Mouse (Mus musculus): ENCODE data around the gene Gm21985.

- TF ChIP-seq CTCF (IDR thresholded peaks at IDR 0.05; ENCODE audit: extremely low read depth, insufficient read length, insufficient replicate concordance, low read depth, low read length) (no peak), POLR2A (IDR thresholded peaks at IDR 0.05; ENCODE audit: low read depth, low read length) (no peak)
Measured at GRCm38 (mm10) chr2:112359611-112360010, 93.5 kb downstream of the Gm21985 start.
